Mouse (Mus musculus): ENCODE data around the gene Prr5. TPM values are rescaled to one million over a fixed set of nuclear protein-coding genes. Genes with fewer than 3 reads are reported as not detected.

Gene Prr5
- polyA plus RNA-seq, 1 experiment from 2014 or later: 19.9 TPM

- 0 out of 2 replicates have a peak overlapping the region, but pooled peaks have one; percentile 22 for H3K9ac ChIP-seq (ENCODE audit: low read depth, low read length)
- no peak; the same call in 1 of the 2 replicates for ATAC-seq (replicated peaks; ENCODE audit: insufficient number of reproducible peaks, low FRiP score, low TSS enrichment)
- WGBS (ENCODE audit: insufficient replicate concordance): 39% methylated on average over 9 of the region's 9 CpGs
- no peak overlapping the region for H3K4me2 ChIP-seq
- no peaks in the 10 kb centered on the region for H3K27me3 ChIP-seq (ENCODE audit: control insufficient read depth, insufficient read depth, low read length)
- H3K27ac ChIP-seq (ENCODE audit: low read depth, low read length): no peak overlapping the region
- H3K4me1 ChIP-seq (ENCODE audit: control insufficient read depth, insufficient read depth, low read length): peaks cover 10% of the 10 kb centered on the region
- H3K9me3 ChIP-seq (replicated peaks; ENCODE audit: control insufficient read depth, low read length): no peaks in the 10 kb centered on the region
- H3K4me3 ChIP-seq (ENCODE audit: low read depth, low read length): no peak overlapping the region
- H3K36me3 ChIP-seq (ENCODE audit: control insufficient read depth, insufficient read depth, low read length): no peaks in the 10 kb centered on the region
These were observed 2.2 kb downstream of the Prr5 start for GRCm38 (mm10) chr15:84671401-84672307.

- no peak for ATAC-seq (replicated peaks; ENCODE audit: insufficient number of reproducible peaks, low FRiP score, low TSS enrichment)
- H3K9me3 ChIP-seq (replicated peaks; ENCODE audit: control insufficient read depth, low read length): no peaks in the 10 kb centered on the region
- 80% methylated on average over 4 of the region's 4 CpGs for WGBS (ENCODE audit: insufficient replicate concordance)
- no peak overlapping the region for H3K4me2 ChIP-seq
- no peaks in the 10 kb centered on the region for H3K36me3 ChIP-seq (ENCODE audit: control insufficient read depth, insufficient read depth, low read length)
- H3K4me3 ChIP-seq (ENCODE audit: low read depth, low read length): no peak overlapping the region
- no peak overlapping the region for H3K27ac ChIP-seq (ENCODE audit: low read depth, low read length)
- H3K9ac ChIP-seq (ENCODE audit: low read depth, low read length): no peak overlapping the region
- peaks cover 10% of the 10 kb centered on the region for H3K4me1 ChIP-seq (ENCODE audit: control insufficient read depth, insufficient read depth, low read length)
- H3K27me3 ChIP-seq (ENCODE audit: control insufficient read depth, insufficient read depth, low read length): no peaks in the 10 kb centered on the region
These were observed 2.8 kb downstream of the Prr5 start for GRCm38 (mm10) chr15:84672308-84672615.

DNA sequence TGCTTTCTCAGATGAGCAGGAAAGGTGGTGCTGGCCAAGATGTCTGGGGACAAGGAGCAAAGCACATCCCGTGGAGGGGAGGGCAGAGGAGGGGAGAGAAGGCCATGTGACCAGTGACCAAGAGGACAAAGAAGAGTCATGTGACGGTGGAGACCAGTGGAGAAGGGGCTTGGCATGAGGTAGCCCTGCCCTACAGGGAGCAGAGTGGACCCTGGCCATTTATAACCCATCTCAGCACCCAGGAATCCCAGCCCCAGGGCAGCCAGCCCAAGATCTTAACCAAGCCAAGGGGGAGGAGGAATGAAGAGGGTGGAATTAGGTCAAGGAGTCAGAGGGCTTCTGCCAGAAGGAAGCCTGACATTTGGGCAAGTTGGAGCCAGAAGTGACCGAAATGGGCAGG, 3.2 kb downstream of the Prr5 start:
- WGBS (ENCODE audit: insufficient replicate concordance): 66% methylated on average over 3 of the region's 3 CpGs
- Histone ChIP-seq H3K9ac (ENCODE audit: low read depth, low read length) (no peak overlapping the region), H3K4me1 (ENCODE audit: control insufficient read depth, insufficient read depth, low read length) (peaks cover 10% of the 10 kb centered on the region), H3K36me3 (ENCODE audit: control insufficient read depth, insufficient read depth, low read length) (no peaks in the 10 kb centered on the region), H3K27ac (ENCODE audit: low read depth, low read length) (no peak overlapping the region), H3K9me3 (replicated peaks; ENCODE audit: control insufficient read depth, low read length) (no peaks in the 10 kb centered on the region), H3K4me2 (no peak overlapping the region), H3K4me3 (ENCODE audit: low read depth, low read length) (no peak overlapping the region), H3K27me3 (ENCODE audit: control insufficient read depth, insufficient read depth, low read length) (no peaks in the 10 kb centered on the region)
- ATAC-seq (replicated peaks; ENCODE audit: insufficient number of reproducible peaks, low FRiP score, low TSS enrichment): no peak

GRCm38 (mm10) chr15:84674329-84675067, 5.1 kb downstream of the Prr5 start:
- H3K4me1 ChIP-seq (ENCODE audit: control insufficient read depth, insufficient read depth, low read length): peaks cover 10% of the 10 kb centered on the region
- H3K9ac ChIP-seq (ENCODE audit: low read depth, low read length): no peak overlapping the region
- no peaks in the 10 kb centered on the region for H3K36me3 ChIP-seq (ENCODE audit: control insufficient read depth, insufficient read depth, low read length)
- H3K9me3 ChIP-seq (replicated peaks; ENCODE audit: control insufficient read depth, low read length): no peaks in the 10 kb centered on the region; the same call in 1 of the 2 replicates
- no peak overlapping the region for H3K4me2 ChIP-seq
- no peak overlapping the region for H3K27ac ChIP-seq (ENCODE audit: low read depth, low read length)
- 77% methylated on average over 11 of the region's 11 CpGs for WGBS (ENCODE audit: insufficient replicate concordance)
- H3K4me3 ChIP-seq (ENCODE audit: low read depth, low read length): no peak overlapping the region
- H3K27me3 ChIP-seq (ENCODE audit: control insufficient read depth, insufficient read depth, low read length): no peaks in the 10 kb centered on the region
- ATAC-seq (replicated peaks; ENCODE audit: insufficient number of reproducible peaks, low FRiP score, low TSS enrichment): no peak

DNA sequence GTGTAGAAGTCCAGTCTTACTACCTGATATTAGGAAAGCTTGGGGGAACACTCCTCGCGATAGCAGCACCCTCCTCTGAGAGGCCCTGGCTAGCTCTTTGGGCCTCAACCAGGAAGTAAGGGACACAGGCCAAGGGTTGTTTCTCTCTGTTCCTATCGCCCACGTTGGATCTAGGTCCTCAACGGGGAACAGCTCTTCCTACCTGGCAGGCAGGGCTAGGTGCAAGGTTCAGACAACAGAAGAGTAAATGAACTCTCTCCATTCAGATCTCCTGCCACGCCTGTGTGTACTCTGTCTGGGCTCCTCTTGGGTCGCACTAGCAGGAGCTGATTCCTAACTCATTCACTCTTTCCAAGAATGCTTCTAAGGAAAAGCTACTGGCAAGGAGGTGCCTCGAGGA, 5.9 kb downstream of the Prr5 start:
- H3K4me2 ChIP-seq: no peak overlapping the region
- no peak for ATAC-seq (replicated peaks; ENCODE audit: insufficient number of reproducible peaks, low FRiP score, low TSS enrichment)
- H3K27me3 ChIP-seq (ENCODE audit: control insufficient read depth, insufficient read depth, low read length): no peaks in the 10 kb centered on the region
- no peak overlapping the region for H3K9ac ChIP-seq (ENCODE audit: low read depth, low read length)
- no peak overlapping the region for H3K4me3 ChIP-seq (ENCODE audit: low read depth, low read length)
- H3K27ac ChIP-seq (ENCODE audit: low read depth, low read length): no peak overlapping the region
- H3K4me1 ChIP-seq (ENCODE audit: control insufficient read depth, insufficient read depth, low read length): peaks cover 11% of the 10 kb centered on the region
- WGBS (ENCODE audit: insufficient replicate concordance): 66% methylated on average over 8 of the region's 8 CpGs
- no peaks in the 10 kb centered on the region for H3K36me3 ChIP-seq (ENCODE audit: control insufficient read depth, insufficient read depth, low read length)
- no peaks in the 10 kb centered on the region; the same call in 1 of the 2 replicates for H3K9me3 ChIP-seq (replicated peaks; ENCODE audit: control insufficient read depth, low read length)

GRCm38 (mm10) chr15:84677943-84678342, 8.5 kb downstream of the Prr5 start:
- ATAC-seq (replicated peaks; ENCODE audit: insufficient number of reproducible peaks, low FRiP score, low TSS enrichment): no peak
- no peak overlapping the region for H3K9ac ChIP-seq (ENCODE audit: low read depth, low read length)
- no peak overlapping the region for H3K4me3 ChIP-seq (ENCODE audit: low read depth, low read length)
- H3K36me3 ChIP-seq (ENCODE audit: control insufficient read depth, insufficient read depth, low read length): no peaks in the 10 kb centered on the region
- no peak overlapping the region for H3K4me2 ChIP-seq
- H3K27me3 ChIP-seq (ENCODE audit: control insufficient read depth, insufficient read depth, low read length): no peaks in the 10 kb centered on the region
- peaks cover 17% of the 10 kb centered on the region for H3K4me1 ChIP-seq (ENCODE audit: control insufficient read depth, insufficient read depth, low read length)
- H3K9me3 ChIP-seq (replicated peaks; ENCODE audit: control insufficient read depth, low read length): no peaks in the 10 kb centered on the region; the same call in 1 of the 2 replicates
- WGBS (ENCODE audit: insufficient replicate concordance): 64% methylated on average over 11 of the region's 11 CpGs
- no peak overlapping the region for H3K27ac ChIP-seq (ENCODE audit: low read depth, low read length)

GRCm38 (mm10) chr15:84679090-84679489, 9.7 kb downstream of the Prr5 start:
- H3K4me3 ChIP-seq (ENCODE audit: low read depth, low read length): no peak overlapping the region
- H3K36me3 ChIP-seq (ENCODE audit: control insufficient read depth, insufficient read depth, low read length): no peaks in the 10 kb centered on the region
- H3K4me2 ChIP-seq: no peak overlapping the region
- no peak overlapping the region for H3K9ac ChIP-seq (ENCODE audit: low read depth, low read length)
- no peak for ATAC-seq (replicated peaks; ENCODE audit: insufficient number of reproducible peaks, low FRiP score, low TSS enrichment)
- no peak overlapping the region for H3K27ac ChIP-seq (ENCODE audit: low read depth, low read length)
- H3K9me3 ChIP-seq (replicated peaks; ENCODE audit: control insufficient read depth, low read length): no peaks in the 10 kb centered on the region; the same call in 1 of the 2 replicates
- H3K4me1 ChIP-seq (ENCODE audit: control insufficient read depth, insufficient read depth, low read length): peaks cover 23% of the 10 kb centered on the region
- H3K27me3 ChIP-seq (ENCODE audit: control insufficient read depth, insufficient read depth, low read length): no peaks in the 10 kb centered on the region
- 83% methylated on average over 4 of the region's 4 CpGs for WGBS (ENCODE audit: insufficient replicate concordance)

GRCm38 (mm10) chr15:84679794-84680193, 10.4 kb downstream of the Prr5 start:
- H3K27me3 ChIP-seq (ENCODE audit: control insufficient read depth, insufficient read depth, low read length): no peaks in the 10 kb centered on the region
- peaks cover 27% of the 10 kb centered on the region for H3K4me1 ChIP-seq (ENCODE audit: control insufficient read depth, insufficient read depth, low read length)
- no peaks in the 10 kb centered on the region; the same call in 1 of the 2 replicates for H3K9me3 ChIP-seq (replicated peaks; ENCODE audit: control insufficient read depth, low read length)
- no peak overlapping the region for H3K27ac ChIP-seq (ENCODE audit: low read depth, low read length)
- no peaks in the 10 kb centered on the region for H3K36me3 ChIP-seq (ENCODE audit: control insufficient read depth, insufficient read depth, low read length)
- WGBS (ENCODE audit: insufficient replicate concordance): 81% methylated on average over 3 of the region's 3 CpGs
- H3K4me2 ChIP-seq: no peak overlapping the region
- no peak for ATAC-seq (replicated peaks; ENCODE audit: insufficient number of reproducible peaks, low FRiP score, low TSS enrichment)
- H3K9ac ChIP-seq (ENCODE audit: low read depth, low read length): no peak overlapping the region
- no peak overlapping the region for H3K4me3 ChIP-seq (ENCODE audit: low read depth, low read length)
